Mouse (Mus musculus) ES-E14 (cell line): ENCODE results near the gene Parvb.

Experiments
- CHD2 ChIP-seq: IDR thresholded peaks from 2 replicates; pipeline ENCODE4 v1.6.1; 2014; ENCODE audit warnings: mild to moderate bottlenecking, low read depth, low read length, inconsistent platforms
- HCFC1 ChIP-seq: IDR thresholded peaks from 2 replicates; pipeline ENCODE4 v1.6.1; 2012; ENCODE audit warnings: low read length, inconsistent platforms, borderline replicate concordance; ENCODE audit not compliant: insufficient read depth
- MAFK ChIP-seq: IDR thresholded peaks from 2 replicates; pipeline ENCODE4 v1.6.1; 2014; ENCODE audit warnings: mild to moderate bottlenecking, low read depth, low read length, inconsistent platforms; ENCODE audit not compliant: insufficient read depth
- ZC3H11A ChIP-seq: IDR thresholded peaks from 2 replicates; pipeline ENCODE4 v1.6.1; 2012; ENCODE audit warnings: low read depth, mild to moderate bottlenecking, inconsistent platforms, low read length, borderline replicate concordance

- no peak for TF ChIP-seq HCFC1
- no peak for TF ChIP-seq MAFK
- no peak for TF ChIP-seq CHD2
- no peak for TF ChIP-seq ZC3H11A
These were observed 16.6 kb upstream of the Parvb start for GRCm38 (mm10) chr15:84215273-84215672.
